Mouse (Mus musculus): ENCODE data around the gene Nck2.

- TF ChIP-seq POLR2A (IDR thresholded peaks at IDR 0.05; ENCODE audit: borderline replicate concordance, extremely low read depth, insufficient read depth, insufficient read length, poor library complexity, severe bottlenecking) (no peak), CTCF (IDR thresholded peaks at IDR 0.05; ENCODE audit: borderline replicate concordance, extremely low read depth, insufficient read depth, insufficient read length) (no peak)
Observed at GRCm38 (mm10) chr1:43589001-43589400, 144.6 kb downstream of the Nck2 start.
